Comparison of ENCODE assay signal across 8 mouse cellular contexts in genomic region chr1:189343301-189344251, GRCm38 (mm10). TPM values are rescaled to one million over a fixed set of nuclear protein-coding genes. Genes with fewer than 3 reads are reported as not detected.
DNase-seq lines count a peak whose midpoint lies in the region; ATAC-seq and TF ChIP-seq lines count a peak whose summit lies in the region.

No protein-coding gene starts in this region.

- peak overlapping the region; percentile 79 for H3K9ac ChIP-seq in hindbrain, postnatal 0 days (replicated peaks; ENCODE audit: low read length)
- H3K9ac ChIP-seq in limb, embryonic 13.5 days, result peak overlapping the region; percentile 79
- H3K9ac ChIP-seq in midbrain, embryonic 16.5 days (ENCODE audit: low read depth, low read length), result peak overlapping the region; percentile 97

- under 1% methylated on average over 72 of the region's 82 CpGs for WGBS in hindbrain, postnatal 0 days
- under 1% methylated on average over 75 of the region's 82 CpGs for WGBS in limb, embryonic 13.5 days
- WGBS in midbrain, embryonic 16.5 days, result 1% methylated on average over 56 of the region's 82 CpGs

- peak overlapping the region; percentile 63 for H3K4me3 ChIP-seq in hindbrain, postnatal 0 days (ENCODE audit: low read length)
- peak overlapping the region; percentile 64 for H3K4me3 ChIP-seq in limb, embryonic 13.5 days
- peak overlapping the region; percentile 80 for H3K4me3 ChIP-seq in midbrain, embryonic 16.5 days (ENCODE audit: low read depth, low read length)

- H3K27ac ChIP-seq in hindbrain, postnatal 0 days, result peak overlapping the region; percentile 75
- no peak overlapping the region for H3K27ac ChIP-seq in limb, embryonic 13.5 days
- H3K27ac ChIP-seq in midbrain, embryonic 16.5 days (ENCODE audit: low read length), result peak overlapping the region; percentile 86

- ATAC-seq in hindbrain, postnatal 0 days, result peak; percentile 82
- ATAC-seq in limb, embryonic 13.5 days (ENCODE audit: low FRiP score, low read depth), result peak; percentile 78
- peak; percentile 85 for ATAC-seq in midbrain, embryonic 16.5 days

- TF ChIP-seq CTCF in hindbrain, postnatal 0 days (IDR thresholded peaks at IDR 0.05; ENCODE audit: low read depth), result peak; percentile 44

- H3K4me1 ChIP-seq in hindbrain, postnatal 0 days (ENCODE audit: insufficient read depth, low read length), result peaks cover 11% of the 10 kb centered on the region; the same call in 1 of the 2 replicates
- peaks cover 11% of the 10 kb centered on the region for H3K4me1 ChIP-seq in limb, embryonic 13.5 days
- H3K4me1 ChIP-seq in midbrain, embryonic 16.5 days (ENCODE audit: control insufficient read depth, insufficient read depth, low read length), result peaks cover 20% of the 10 kb centered on the region

- DNase-seq in heart, adult 18-20 months, result peak; percentile 23 to 32
- no peak for DNase-seq in heart, adult 8-10 months (ENCODE audit: low spot score)
- peak; percentile 12 for DNase-seq in cerebellum, adult 8-10 months
- peak; percentile 48 to 49 for DNase-seq in frontal cortex, postnatal 14 days (ENCODE audit: low spot score in 2 of 2)
- peak; percentile 53 for DNase-seq in hindbrain, postnatal 0 days (ENCODE audit: low spot score)
- DNase-seq in urinary bladder, postnatal 4 days (ENCODE audit: low spot score in 2 of 2), result peak; percentile 26 to 65

- H3K9me3 ChIP-seq in hindbrain, postnatal 0 days (ENCODE audit: low read length), result no peaks in the 10 kb centered on the region
- no peaks in the 10 kb centered on the region for H3K9me3 ChIP-seq in limb, embryonic 13.5 days
- H3K9me3 ChIP-seq in midbrain, embryonic 16.5 days (replicated peaks; ENCODE audit: control insufficient read depth, low read length, poor library complexity, severe bottlenecking), result no peaks in the 10 kb centered on the region

- H3K36me3 ChIP-seq in hindbrain, postnatal 0 days (ENCODE audit: insufficient read depth, low read length), result no peaks in the 10 kb centered on the region
- no peaks in the 10 kb centered on the region for H3K36me3 ChIP-seq in limb, embryonic 13.5 days
- peaks cover 6% of the 10 kb centered on the region for H3K36me3 ChIP-seq in midbrain, embryonic 16.5 days (ENCODE audit: control insufficient read depth, insufficient read depth, low read length)

- peak overlapping the region; percentile 82 for H3K4me2 ChIP-seq in hindbrain, postnatal 0 days (ENCODE audit: low read depth, low read length)
- H3K4me2 ChIP-seq in limb, embryonic 13.5 days (replicated peaks), result peak overlapping the region; percentile 98
- peak overlapping the region; percentile 78 for H3K4me2 ChIP-seq in midbrain, embryonic 16.5 days (ENCODE audit: low read length)

- H3K27me3 ChIP-seq in hindbrain, postnatal 0 days (ENCODE audit: insufficient read depth, low read length), result no peaks in the 10 kb centered on the region
- peaks cover 48% of the 10 kb centered on the region for H3K27me3 ChIP-seq in limb, embryonic 13.5 days
- H3K27me3 ChIP-seq in midbrain, embryonic 16.5 days (ENCODE audit: control insufficient read depth, insufficient read depth, low read depth, low read length), result no peaks in the 10 kb centered on the region

RNA-seq across cellular contexts. Expression of gene Kcnk2, which starts 58.5 kb away (rescaled TPM):
- 1 to 10 TPM; 1.9 to 3.0 TPM for total RNA-seq in heart, adult 18-20 months (2021)
- total RNA-seq in heart, adult 8-10 months (2022), result 1 to 10 TPM; 1.5 to 5.0 (median 2.5) TPM
- total RNA-seq in hindbrain, postnatal 0 days (2014; rRNA removed), result 16.2 and 17.1 TPM in 2 replicates
- 13.2 and 13.5 TPM in 2 replicates for polyA plus RNA-seq in hindbrain, postnatal 0 days (2015; fragmentation: Nextera tagmentation; extraction: Ambion mirVana)
- polyA plus RNA-seq in limb, embryonic 13.5 days (2015; fragmentation: Nextera tagmentation; extraction: Ambion mirVana), result 9.6 and 10.4 TPM in 2 replicates
- polyA plus RNA-seq in midbrain, embryonic 16.5 days (2015; fragmentation: Nextera tagmentation; extraction: Ambion mirVana), result 23.5 and 24.0 TPM in 2 replicates
